Mouse (Mus musculus) liver, postnatal 0 days (tissue): ENCODE measurements around the gene Gm10272. TPM values are rescaled to one million over a fixed set of nuclear protein-coding genes. Genes with fewer than 3 reads are reported as not detected.
"Not testable (repeated sequence)": the region's sequence is repeated elsewhere in the genome, so short reads cannot be mapped to it uniquely, and the experiment has no call there.

ENCODE experiments used
- ATAC-seq: fragments of 200-750 bp; cut with Nextera tagmentation; 2 replicates; pipeline ENCODE4 v1.8.0; 2017; ENCODE audit warnings: mild to moderate bottlenecking, moderate library complexity
- DNase-seq: peaks from one replicate; pipeline ENCODE4 v3.0.0-alpha.2; 2016
- H3K27ac ChIP-seq: fragments of 300-500 bp; sonication (generic); 2 replicates; pipeline ENCODE4 v1.5.1; 2014; ENCODE audit warnings: antibody characterized with exemption, moderate library complexity, mild to moderate bottlenecking, low read depth
- H3K27me3 ChIP-seq: fragments of 300-500 bp; sonication (generic); 2 replicates; pipeline ENCODE4 v1.6.1; 2014; ENCODE audit warnings: low read length, control low read depth, mixed read lengths; ENCODE audit not compliant: insufficient read depth
- H3K36me3 ChIP-seq: fragments of 300-500 bp; sonication (generic); replicated peaks from 2 replicates; pipeline ENCODE4 v1.6.1; 2014; ENCODE audit warnings: mild to moderate bottlenecking, control low read depth, low read length, moderate library complexity, mixed read lengths; ENCODE audit not compliant: insufficient read depth
- H3K4me1 ChIP-seq: fragments of 300-500 bp; sonication (generic); 2 replicates; pipeline ENCODE4 v1.6.1; 2014; ENCODE audit warnings: antibody characterized with exemption, mild to moderate bottlenecking, control low read depth; ENCODE audit not compliant: insufficient read depth
- H3K4me2 ChIP-seq: fragments of 300-500 bp; sonication (generic); 2 replicates; pipeline ENCODE4 v1.6.1; 2014; ENCODE audit warnings: low read depth, mild to moderate bottlenecking, low read length, moderate library complexity, mixed read lengths
- H3K4me3 ChIP-seq: fragments of 300-500 bp; sonication (generic); 2 replicates; pipeline ENCODE4 v1.5.1; 2014; ENCODE audit warnings: low read depth, low read length
- H3K9ac ChIP-seq: fragments of 300-500 bp; sonication (generic); replicated peaks from 2 replicates; pipeline ENCODE4 v1.6.1; 2014; ENCODE audit warnings: mild to moderate bottlenecking, moderate library complexity
- H3K9me3 ChIP-seq: fragments of 300-500 bp; sonication (generic); 2 replicates; pipeline ENCODE4 v1.6.1; 2016; ENCODE audit warnings: mild to moderate bottlenecking, control low read depth, low read length, mixed read lengths
- CTCF ChIP-seq: sonication (generic); IDR thresholded peaks from 2 replicates; pipeline ENCODE4 v1.5.1; 2016; ENCODE audit warnings: antibody characterized with exemption, low read depth
- EP300 ChIP-seq: IDR thresholded peaks from 2 replicates; pipeline ENCODE4 v1.6.1; 2016; ENCODE audit warnings: antibody characterized with exemption, low read depth, mild to moderate bottlenecking
- WGBS: fragments of 180-500 bp; shearing (Covaris S2); extraction: QIAGEN DNeasy Blood & Tissue Kit; methylation state at CpG from one replicate; pipeline ENCODE4 v1.1.7; 2014; ENCODE audit not compliant: insufficient replicate concordance; 5-methylcytosine and 5-hydroxymethylcytosine counted together
- polyA plus RNA-seq: library from polyadenylated mRNA; unstranded; fragments of >200 nt; fragmentation: Nextera tagmentation; extraction: Ambion mirVana; gene quantifications from 2 replicates; pipeline ENCODE4 v1.2.1, GENCODE M21; 2015

Gm10272 gene
- polyA plus RNA-seq, 1 experiment from 2014 or later, result not detected

GRCm38 (mm10) chr10:77724855-77725254, 18.4 kb downstream of the Gm10272 start:
- Histone ChIP-seq H3K4me1 (no peaks in the 10 kb centered on the region), H3K27ac (no peak overlapping the region)
- DNase-seq, result no peak

GRCm38 (mm10) chr10:77726186-77726585, 19.8 kb downstream of the Gm10272 start, which contains the start of gene Gm10100:
TSS of gene Gm10100 (plus strand) at chr10:77726486.
- TF ChIP-seq CTCF, result no peak
- no peak for TF ChIP-seq EP300
- 17% methylated on average over 3 of the region's 3 CpGs for WGBS
- Histone ChIP-seq H3K4me1 (no peaks in the 10 kb centered on the region), H3K9ac (no peak within 1 kb of the TSS), H3K36me3 (no peaks in the 10 kb centered on the region), H3K4me2 (no peak within 1 kb of the TSS), H3K9me3 (no peaks in the 10 kb centered on the region), H3K4me3 (no peak within 1 kb of the TSS), H3K27ac (no peak within 1 kb of the TSS), H3K27me3 (no peaks in the 10 kb centered on the region)
- ATAC-seq (no peak), DNase-seq (no peak)

More at GRCm38 (mm10) chr10:77724855-77725254, 18.4 kb downstream of the Gm10272 start:
- H3K9ac ChIP-seq, result no peak overlapping the region
- ATAC-seq, result no peak
- H3K4me2 ChIP-seq, result no peak overlapping the region
- TF ChIP-seq EP300 (no peak), CTCF (0 out of 2 replicates have a peak, but pooled peaks have one; percentile 24)
- H3K27me3 ChIP-seq, result no peaks in the 10 kb centered on the region
- 71% methylated on average over 8 of the region's 8 CpGs for WGBS
- H3K9me3 ChIP-seq, result no peaks in the 10 kb centered on the region
- no peak overlapping the region for H3K4me3 ChIP-seq
- H3K36me3 ChIP-seq, result no peaks in the 10 kb centered on the region

- H3K36me3 ChIP-seq, result no peaks in the 10 kb centered on the region
- no peak overlapping the region for H3K9ac ChIP-seq
- DNase-seq (no peak), ATAC-seq (no peak)
- peak; percentile 30 for TF ChIP-seq CTCF
- TF ChIP-seq EP300, result no peak
- WGBS, result 54% methylated on average over 4 of the region's 4 CpGs
- H3K9me3 ChIP-seq, result no peaks in the 10 kb centered on the region
- no peak overlapping the region for H3K4me3 ChIP-seq
- H3K27ac ChIP-seq, result no peak overlapping the region
- H3K4me1 ChIP-seq, result no peaks in the 10 kb centered on the region
- no peaks in the 10 kb centered on the region for H3K27me3 ChIP-seq
- H3K4me2 ChIP-seq, result no peak overlapping the region
Measured at GRCm38 (mm10) chr10:77728280-77728679, 21.9 kb downstream of the Gm10272 start.

- 48% methylated on average over 4 of the region's 4 CpGs for WGBS
Measured at GRCm38 (mm10) chr10:77729241-77729640, 22.8 kb downstream of the Gm10272 start.

GRCm38 (mm10) chr10:77735928-77736327, 29.5 kb downstream of the Gm10272 start:
- WGBS, result 81% methylated on average over 1 of the region's 1 CpGs
- TF ChIP-seq CTCF, result no peak
- no peak for TF ChIP-seq EP300

More at GRCm38 (mm10) chr10:77729241-77729640, 22.8 kb downstream of the Gm10272 start:
- TF ChIP-seq EP300 (no peak), CTCF (peak; percentile 58)
- Histone ChIP-seq H3K4me3 (no peak overlapping the region), H3K27ac (no peak overlapping the region), H3K36me3 (no peaks in the 10 kb centered on the region), H3K4me2 (no peak overlapping the region), H3K9me3 (no peaks in the 10 kb centered on the region), H3K9ac (no peak overlapping the region), H3K27me3 (no peaks in the 10 kb centered on the region), H3K4me1 (no peaks in the 10 kb centered on the region)
- ATAC-seq, result no peak
- peak; percentile 26 for DNase-seq

GRCm38 (mm10) chr10:77738929-77739328, 32.5 kb downstream of the Gm10272 start:
- Histone ChIP-seq H3K4me1 (no peaks in the 10 kb centered on the region), H3K9me3 (peaks cover 4% of the 10 kb centered on the region; the same call in 1 of the 2 replicates), H3K4me3 (no peak overlapping the region), H3K27me3 (no peaks in the 10 kb centered on the region), H3K4me2 (no peak overlapping the region), H3K9ac (no peak overlapping the region), H3K36me3 (no peaks in the 10 kb centered on the region), H3K27ac (no peak overlapping the region)
- DNase-seq (no peak), ATAC-seq (no peak)
- WGBS, result 56% methylated on average over 4 of the region's 4 CpGs
- TF ChIP-seq CTCF (no peak), EP300 (no peak)

More at GRCm38 (mm10) chr10:77735928-77736327, 29.5 kb downstream of the Gm10272 start:
- Histone ChIP-seq H3K27ac (no peak overlapping the region), H3K4me2 (no peak overlapping the region), H3K36me3 (no peaks in the 10 kb centered on the region), H3K27me3 (no peaks in the 10 kb centered on the region), H3K9me3 (peaks cover 4% of the 10 kb centered on the region; the same call in 1 of the 2 replicates), H3K9ac (no peak overlapping the region), H3K4me3 (no peak overlapping the region), H3K4me1 (no peaks in the 10 kb centered on the region)
- no peak for ATAC-seq
- DNase-seq, result no peak

GRCm38 (mm10) chr10:77741924-77742688, 35.7 kb downstream of the Gm10272 start, which contains the start of gene Gm18596:
TSS of gene Gm18596 (minus strand) at chr10:77742638.
- H3K4me1 ChIP-seq, H3K9me3 ChIP-seq, H3K4me3 ChIP-seq, ATAC-seq, H3K4me2 ChIP-seq, DNase-seq, H3K27me3 ChIP-seq, H3K27ac ChIP-seq, H3K9ac ChIP-seq, H3K36me3 ChIP-seq: not testable (repeated sequence)
- 56% methylated on average over 4 of the region's 5 CpGs for WGBS

- not testable (repeated sequence) for H3K36me3 ChIP-seq, ATAC-seq, H3K9ac ChIP-seq, H3K27ac ChIP-seq, H3K9me3 ChIP-seq, H3K4me1 ChIP-seq, H3K27me3 ChIP-seq, H3K4me2 ChIP-seq, DNase-seq, H3K4me3 ChIP-seq
- WGBS, result 64% methylated on average over 1 of the region's 1 CpGs
Measured at GRCm38 (mm10) chr10:77750686-77751085, 44.3 kb downstream of the Gm10272 start.

- H3K4me1 ChIP-seq, H3K4me3 ChIP-seq, H3K9me3 ChIP-seq, H3K9ac ChIP-seq, H3K4me2 ChIP-seq, ATAC-seq, H3K27me3 ChIP-seq, H3K27ac ChIP-seq, DNase-seq, H3K36me3 ChIP-seq: not testable (repeated sequence)
- 33% methylated on average over 1 of the region's 1 CpGs for WGBS
Measured at GRCm38 (mm10) chr10:77751254-77751653, 44.8 kb downstream of the Gm10272 start, which contains the start of gene Gm9736. TSS of gene Gm9736 (minus strand) at chr10:77751354.
